Mouse (Mus musculus) forebrain, embryonic 14.5 days (tissue): Measurements from ENCODE around the gene B130006D01Rik. TPM values are rescaled to one million over a fixed set of nuclear protein-coding genes. Genes with fewer than 3 reads are reported as not detected.

Experiments
- ATAC-seq: fragments of 200-750 bp; cut with Nextera tagmentation; 2 replicates; pipeline ENCODE4 v1.8.0; 2017; ENCODE audit warnings: mild to moderate bottlenecking, moderate library complexity
- DNase-seq: peaks from one replicate; pipeline ENCODE4 v3.0.0-alpha.2; 2015; ENCODE audit warnings: low spot score
- H3K27ac ChIP-seq: fragments of 300-500 bp; sonication (generic); 2 replicates; pipeline ENCODE4 v1.5.1; 2014; ENCODE audit warnings: low read depth, mild to moderate bottlenecking, control low read depth, low read length, moderate library complexity
- H3K27me3 ChIP-seq: fragments of 300-500 bp; sonication (generic); replicated peaks from 2 replicates; pipeline ENCODE4 v1.6.1; 2014; ENCODE audit warnings: low read length, control low read depth, mixed read lengths; ENCODE audit not compliant: control insufficient read depth, insufficient read depth
- H3K36me3 ChIP-seq: fragments of 300-500 bp; sonication (generic); 2 replicates; pipeline ENCODE4 v1.6.1; 2014; ENCODE audit warnings: low read length, control low read depth; ENCODE audit not compliant: control insufficient read depth, insufficient read depth
- H3K4me1 ChIP-seq: fragments of 300-500 bp; sonication (generic); 2 replicates; pipeline ENCODE4 v1.6.1; 2014; ENCODE audit warnings: antibody characterized with exemption, low read length, control low read depth; ENCODE audit not compliant: control insufficient read depth, insufficient read depth
- H3K4me2 ChIP-seq: fragments of 300-500 bp; sonication (generic); 2 replicates; pipeline ENCODE4 v1.6.1; 2014; ENCODE audit warnings: mild to moderate bottlenecking, control low read depth, low read length
- H3K4me3 ChIP-seq: fragments of 300-500 bp; sonication (generic); 2 replicates; pipeline ENCODE4 v1.5.1; 2014; ENCODE audit warnings: low read depth, low read length, control low read depth
- H3K9ac ChIP-seq: fragments of 300-500 bp; sonication (generic); 2 replicates; pipeline ENCODE4 v1.6.1; 2014; ENCODE audit warnings: mild to moderate bottlenecking, low read length, control low read depth, moderate library complexity
- H3K9me3 ChIP-seq: fragments of 300-500 bp; sonication (generic); replicated peaks from 2 replicates; pipeline ENCODE4 v1.6.1; 2016; ENCODE audit warnings: low read length, control low read depth, mixed read lengths; ENCODE audit not compliant: control insufficient read depth
- WGBS: fragments of 180-500 bp; shearing (Covaris S2); extraction: QIAGEN DNeasy Blood & Tissue Kit; methylation state at CpG from one replicate; pipeline ENCODE4 v1.1.7; 2014; 5-methylcytosine and 5-hydroxymethylcytosine counted together
- polyA plus RNA-seq: library from polyadenylated mRNA; unstranded; fragments of >200 nt; fragmentation: Nextera tagmentation; extraction: Ambion mirVana; gene quantifications from 2 replicates; pipeline ENCODE4 v1.2.1, GENCODE M21; 2014

B130006D01Rik gene
- polyA plus RNA-seq, 1 experiment from 2014 or later, result 0.43 TPM

- no peak overlapping the region for H3K4me2 ChIP-seq
- 75% methylated on average over 7 of the region's 7 CpGs for WGBS
- no peak overlapping the region for H3K27ac ChIP-seq
- no peak overlapping the region for H3K4me3 ChIP-seq
- DNase-seq, result no peak
- no peaks in the 10 kb centered on the region for H3K9me3 ChIP-seq
- no peak overlapping the region for H3K9ac ChIP-seq
- no peaks in the 10 kb centered on the region for H3K36me3 ChIP-seq
- ATAC-seq, result no peak
- H3K4me1 ChIP-seq, result no peaks in the 10 kb centered on the region
- no peaks in the 10 kb centered on the region for H3K27me3 ChIP-seq
Observed at GRCm38 (mm10) chr11:95688981-95689380, 34.4 kb upstream of the B130006D01Rik start.

- no peak for DNase-seq
- H3K27ac ChIP-seq, result no peak overlapping the region
- no peaks in the 10 kb centered on the region for H3K4me1 ChIP-seq
- 88% methylated on average over 3 of the region's 3 CpGs for WGBS
- H3K36me3 ChIP-seq, result no peaks in the 10 kb centered on the region
- ATAC-seq, result no peak
- no peak overlapping the region for H3K4me2 ChIP-seq
- H3K4me3 ChIP-seq, result no peak overlapping the region
- H3K27me3 ChIP-seq, result no peaks in the 10 kb centered on the region
- no peak overlapping the region for H3K9ac ChIP-seq
- H3K9me3 ChIP-seq, result no peaks in the 10 kb centered on the region
Observed at GRCm38 (mm10) chr11:95689544-95689943, 33.8 kb upstream of the B130006D01Rik start.

GRCm38 (mm10) chr11:95698541-95698940 lies 24.8 kb upstream of the B130006D01Rik start:
- no peak for ATAC-seq
- Histone ChIP-seq H3K9me3 (no peaks in the 10 kb centered on the region), H3K9ac (no peak overlapping the region), H3K4me1 (no peaks in the 10 kb centered on the region), H3K4me2 (no peak overlapping the region), H3K4me3 (no peak overlapping the region), H3K27ac (no peak overlapping the region), H3K36me3 (no peaks in the 10 kb centered on the region), H3K27me3 (no peaks in the 10 kb centered on the region)
- no peak for DNase-seq
- WGBS, result 80% methylated on average over 5 of the region's 5 CpGs

- no peak for ATAC-seq
- no peak overlapping the region for H3K4me3 ChIP-seq
- no peak overlapping the region for H3K9ac ChIP-seq
- no peak overlapping the region for H3K4me2 ChIP-seq
- 94% methylated on average over 13 of the region's 13 CpGs for WGBS
- H3K27ac ChIP-seq, result no peak overlapping the region
- DNase-seq, result no peak
- H3K4me1 ChIP-seq, result no peaks in the 10 kb centered on the region
- no peaks in the 10 kb centered on the region for H3K36me3 ChIP-seq
- no peaks in the 10 kb centered on the region for H3K9me3 ChIP-seq
- no peaks in the 10 kb centered on the region for H3K27me3 ChIP-seq
Observed at GRCm38 (mm10) chr11:95700778-95701739, 22.3 kb upstream of the B130006D01Rik start.

DNA sequence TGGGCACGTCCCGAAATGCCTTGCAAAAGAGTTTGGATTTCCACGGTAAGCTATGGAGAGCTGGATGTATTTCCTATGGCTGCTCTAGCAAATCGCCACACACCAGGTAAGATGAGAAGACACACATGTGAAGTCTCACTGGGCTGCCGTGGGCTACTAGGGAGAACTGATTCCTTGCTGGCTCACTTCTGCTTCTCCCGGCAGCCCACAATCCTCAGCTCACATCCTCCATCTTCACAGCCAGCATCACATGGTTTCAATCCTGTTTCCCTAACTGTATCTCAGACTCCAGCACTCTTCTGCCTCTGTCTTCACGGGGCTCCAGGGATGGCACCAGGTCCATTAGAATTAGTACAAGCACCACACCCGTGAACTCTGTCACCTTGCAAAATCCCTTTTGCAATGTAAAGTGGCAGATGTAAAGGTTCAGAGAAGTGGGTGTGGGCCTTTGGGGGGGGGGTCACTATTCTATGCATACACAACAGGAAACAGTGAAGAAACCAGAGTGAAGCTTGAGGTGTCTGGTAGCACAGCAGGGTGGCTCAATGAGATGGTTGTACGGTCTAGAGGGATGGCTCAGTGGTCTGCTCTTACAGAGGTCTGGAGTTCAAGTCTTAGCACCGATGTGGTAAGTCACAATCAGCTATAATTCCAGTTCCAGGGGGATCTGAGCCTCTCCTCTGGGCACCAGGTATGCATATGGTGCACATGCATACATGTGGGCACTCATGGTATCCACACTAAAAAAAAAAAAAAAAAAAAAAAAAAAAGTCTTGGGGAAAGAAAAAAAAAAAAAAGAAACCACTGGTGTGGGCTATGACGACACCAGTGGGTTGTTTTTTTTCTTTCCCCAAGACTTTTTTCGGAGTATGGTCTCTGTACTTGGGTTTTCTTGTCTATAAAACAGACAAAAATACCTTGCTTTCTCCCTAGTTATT lies 19.1 kb upstream of the B130006D01Rik start:
- DNase-seq (no peak), ATAC-seq (no peak)
- no peaks in the 10 kb centered on the region for H3K4me1 ChIP-seq
- WGBS, result 95% methylated on average over 12 of the region's 12 CpGs
- H3K36me3 ChIP-seq, result no peaks in the 10 kb centered on the region
- no peak overlapping the region for H3K27ac ChIP-seq
- no peak overlapping the region for H3K9ac ChIP-seq
- H3K4me3 ChIP-seq, result no peak overlapping the region
- H3K9me3 ChIP-seq, result no peaks in the 10 kb centered on the region
- H3K4me2 ChIP-seq, result no peak overlapping the region
- H3K27me3 ChIP-seq, result no peaks in the 10 kb centered on the region

DNA sequence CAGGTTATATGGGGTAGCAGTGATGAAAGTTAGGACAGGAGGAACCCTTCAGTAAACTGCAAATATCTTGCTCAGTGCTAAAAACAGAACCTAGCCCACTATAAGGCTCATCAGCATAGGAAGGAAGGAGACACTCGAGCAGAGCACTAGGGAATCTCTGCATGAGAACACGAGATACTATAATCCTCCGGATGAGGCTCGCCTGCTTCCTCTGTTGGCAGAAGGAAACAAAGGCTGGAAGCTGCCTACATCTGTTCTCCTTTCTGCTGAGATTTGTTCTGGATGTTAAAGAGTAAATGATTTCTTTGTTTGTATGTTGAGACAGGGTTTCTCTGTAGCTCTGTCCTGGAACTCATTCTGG lies 18.4 kb upstream of the B130006D01Rik start:
- DNase-seq, result no peak
- no peak overlapping the region for H3K4me2 ChIP-seq
- H3K36me3 ChIP-seq, result no peaks in the 10 kb centered on the region
- no peak overlapping the region for H3K4me3 ChIP-seq
- no peak overlapping the region for H3K27ac ChIP-seq
- no peaks in the 10 kb centered on the region for H3K27me3 ChIP-seq
- H3K9ac ChIP-seq, result no peak overlapping the region
- H3K9me3 ChIP-seq, result no peaks in the 10 kb centered on the region
- no peak for ATAC-seq
- H3K4me1 ChIP-seq, result no peaks in the 10 kb centered on the region
- 73% methylated on average over 4 of the region's 4 CpGs for WGBS

DNA sequence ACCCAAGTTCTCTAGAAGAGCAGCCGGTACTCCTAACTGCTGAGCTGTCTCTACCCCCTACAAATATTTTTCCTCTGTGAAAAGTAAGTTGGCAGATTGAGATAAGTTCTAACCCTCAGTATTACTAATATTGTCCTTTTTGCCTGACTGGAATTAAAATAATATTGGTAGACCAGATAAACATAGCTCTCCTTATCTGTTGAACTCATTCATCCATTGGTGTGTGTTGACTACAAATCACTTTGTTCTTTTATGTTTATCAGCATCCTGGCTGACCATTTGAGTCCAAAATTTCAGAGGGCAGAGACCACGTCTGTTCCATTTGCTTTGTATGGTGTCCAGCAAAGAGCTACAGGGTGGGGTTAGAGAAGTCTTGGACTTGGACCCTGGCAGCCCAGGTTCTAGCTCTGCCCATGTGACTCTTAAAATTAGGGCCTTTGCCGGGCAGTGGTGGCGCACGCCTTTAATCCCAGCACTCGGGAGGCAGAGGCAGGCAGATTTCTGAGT lies 13.8 kb upstream of the B130006D01Rik start:
- Histone ChIP-seq H3K36me3 (no peaks in the 10 kb centered on the region), H3K27me3 (no peaks in the 10 kb centered on the region), H3K4me1 (peaks cover 5% of the 10 kb centered on the region), H3K9ac (no peak overlapping the region), H3K4me2 (no peak overlapping the region), H3K4me3 (no peak overlapping the region), H3K9me3 (no peaks in the 10 kb centered on the region), H3K27ac (no peak overlapping the region)
- WGBS, result 95% methylated on average over 6 of the region's 6 CpGs
- DNase-seq, result no peak
- no peak for ATAC-seq

DNA sequence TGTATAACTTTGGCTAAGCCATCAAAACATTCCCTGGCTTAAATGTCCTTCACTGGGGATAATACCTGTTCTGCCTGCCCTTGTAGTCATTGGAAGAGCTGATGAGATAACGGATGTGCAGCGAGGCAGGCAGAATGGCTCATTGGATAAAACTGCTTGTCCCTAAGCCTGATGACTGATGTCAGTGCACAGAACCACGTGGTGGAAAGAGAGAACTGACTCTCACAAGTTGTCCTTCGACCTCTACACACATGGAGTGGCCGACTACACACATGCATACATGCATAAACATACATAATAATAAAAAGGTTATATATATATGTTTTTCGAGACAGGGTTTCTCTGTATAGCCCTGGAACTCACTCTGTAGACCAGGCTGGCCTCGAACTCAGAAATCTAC lies 12.9 kb upstream of the B130006D01Rik start:
- Histone ChIP-seq H3K4me1 (peaks cover 13% of the 10 kb centered on the region), H3K4me2 (no peak overlapping the region), H3K9ac (no peak overlapping the region), H3K36me3 (no peaks in the 10 kb centered on the region), H3K9me3 (no peaks in the 10 kb centered on the region), H3K27ac (no peak overlapping the region), H3K4me3 (no peak overlapping the region), H3K27me3 (no peaks in the 10 kb centered on the region)
- DNase-seq (no peak), ATAC-seq (no peak)
- whole genome bisulfite sequencing, result 79% methylated on average over 7 of the region's 7 CpGs
